Mouse (Mus musculus) liver, embryonic 12.5 days (tissue): ENCODE measurements around the gene Ctxn1. TPM values are rescaled to one million over a fixed set of nuclear protein-coding genes. Genes with fewer than 3 reads are reported as not detected.
A peak's percentile ranks its signal among the peaks of the same experiment; 100 is the strongest.
"Not testable (repeated sequence)": the region's sequence is repeated elsewhere in the genome, so short reads cannot be mapped to it uniquely, and the experiment has no call there.

Experiments
- ATAC-seq: fragments of 200-750 bp; cut with Nextera tagmentation; 2 replicates; pipeline ENCODE4 v1.8.0; 2017; ENCODE audit warnings: moderate number of reproducible peaks, mild to moderate bottlenecking, moderate library complexity
- H3K27ac ChIP-seq: fragments of 300-500 bp; sonication (generic); 2 replicates; pipeline ENCODE4 v1.5.1; 2016; ENCODE audit warnings: mild to moderate bottlenecking
- H3K27me3 ChIP-seq: fragments of 300-500 bp; sonication (generic); replicated peaks from 2 replicates; pipeline ENCODE4 v1.6.1; 2016; ENCODE audit warnings: mild to moderate bottlenecking, moderate library complexity
- H3K36me3 ChIP-seq: fragments of 300-500 bp; sonication (generic); 2 replicates; pipeline ENCODE4 v1.6.1; 2016; ENCODE audit warnings: mild to moderate bottlenecking, moderate library complexity
- H3K4me1 ChIP-seq: fragments of 300-500 bp; sonication (generic); 2 replicates; pipeline ENCODE4 v1.6.1; 2016
- H3K4me2 ChIP-seq: fragments of 300-500 bp; sonication (generic); 2 replicates; pipeline ENCODE4 v1.6.1; 2016; ENCODE audit warnings: mild to moderate bottlenecking, moderate library complexity
- H3K4me3 ChIP-seq: fragments of 300-500 bp; sonication (generic); 2 replicates; pipeline ENCODE4 v1.5.1; 2016; ENCODE audit warnings: mild to moderate bottlenecking, moderate library complexity
- H3K9ac ChIP-seq: fragments of 300-500 bp; sonication (generic); 2 replicates; pipeline ENCODE4 v1.6.1; 2016; ENCODE audit warnings: mild to moderate bottlenecking, moderate library complexity
- H3K9me3 ChIP-seq: fragments of 300-500 bp; sonication (generic); replicated peaks from 2 replicates; pipeline ENCODE4 v1.6.1; 2016; ENCODE audit warnings: mild to moderate bottlenecking, moderate library complexity
- whole genome bisulfite sequencing: fragments of 180-500 bp; shearing (Covaris S2); methylation state at CpG from one replicate; pipeline ENCODE4 v1.1.7; 2016; ENCODE audit not compliant: insufficient replicate concordance; 5-methylcytosine and 5-hydroxymethylcytosine counted together
- polyA plus RNA-seq: library from polyadenylated mRNA; unstranded; fragments of >200 nt; fragmentation: Nextera tagmentation; extraction: Ambion mirVana; gene quantifications from 2 replicates; pipeline ENCODE4 v1.2.1, GENCODE M21; 2016

Ctxn1 gene
- polyA plus RNA-seq, 1 experiment from 2014 or later: 5.5 TPM

- Histone ChIP-seq H3K9me3 (no peaks in the 10 kb centered on the region), H3K36me3 (peaks cover 76% of the 10 kb centered on the region), H3K4me1 (peaks cover 22% of the 10 kb centered on the region), H3K4me3 (no peak overlapping the region), H3K27me3 (no peaks in the 10 kb centered on the region), H3K9ac (0 out of 2 replicates have a peak overlapping the region, but pooled peaks have one; percentile 19), H3K4me2 (peak overlapping the region; percentile 99), H3K27ac (peak overlapping the region; percentile 75; the same call in 1 of the 2 replicates)
- no peak for ATAC-seq
- 82% methylated on average over 4 of the region's 4 CpGs for WGBS
Measured at GRCm38 (mm10) chr8:4259805-4260170, 714 bp upstream of the Ctxn1 start.

GRCm38 (mm10) chr8:4258678-4259077 is 396 bp downstream of the Ctxn1 start:
- peak overlapping the region; percentile 64 for H3K4me3 ChIP-seq
- peaks cover 30% of the 10 kb centered on the region for H3K4me1 ChIP-seq
- peak overlapping the region; percentile 70 for H3K9ac ChIP-seq
- H3K36me3 ChIP-seq: peaks cover 72% of the 10 kb centered on the region
- no peaks in the 10 kb centered on the region for H3K9me3 ChIP-seq
- H3K27me3 ChIP-seq: no peaks in the 10 kb centered on the region
- peak overlapping the region; percentile 64 for H3K27ac ChIP-seq
- 1% methylated on average over 31 of the region's 32 CpGs for WGBS
- peak; percentile 64 for ATAC-seq
- H3K4me2 ChIP-seq: peak overlapping the region; percentile 99

GRCm38 (mm10) chr8:4258233-4258632 is 841 bp downstream of the Ctxn1 start:
- no peak overlapping the region for H3K27ac ChIP-seq

GRCm38 (mm10) chr8:4257350-4257749 is 1.7 kb downstream of the Ctxn1 start:
- Histone ChIP-seq H3K36me3 (peaks cover 59% of the 10 kb centered on the region), H3K9me3 (no peaks in the 10 kb centered on the region), H3K9ac (no peak overlapping the region), H3K4me2 (no peak overlapping the region), H3K27me3 (no peaks in the 10 kb centered on the region), H3K27ac (no peak overlapping the region), H3K4me3 (no peak overlapping the region), H3K4me1 (peaks cover 38% of the 10 kb centered on the region)
- 86% methylated on average over 4 of the region's 4 CpGs for WGBS
- no peak for ATAC-seq

More at GRCm38 (mm10) chr8:4258233-4258632, 841 bp downstream of the Ctxn1 start:
- 3% methylated on average over 35 of the region's 35 CpGs for WGBS
- peaks cover 67% of the 10 kb centered on the region for H3K36me3 ChIP-seq
- peak overlapping the region; percentile 64 for H3K4me3 ChIP-seq
- peak overlapping the region; percentile 99 for H3K4me2 ChIP-seq
- peak overlapping the region; percentile 70 for H3K9ac ChIP-seq
- H3K9me3 ChIP-seq: no peaks in the 10 kb centered on the region
- peaks cover 33% of the 10 kb centered on the region for H3K4me1 ChIP-seq
- peak; percentile 50 for ATAC-seq
- no peaks in the 10 kb centered on the region for H3K27me3 ChIP-seq

- peaks cover 42% of the 10 kb centered on the region for H3K4me1 ChIP-seq
- no peak overlapping the region for H3K4me3 ChIP-seq
- no peak for ATAC-seq
- H3K4me2 ChIP-seq: no peak overlapping the region
- no peaks in the 10 kb centered on the region for H3K27me3 ChIP-seq
- 61% methylated on average over 4 of the region's 4 CpGs for WGBS
- peaks cover 54% of the 10 kb centered on the region for H3K36me3 ChIP-seq
- no peak overlapping the region for H3K9ac ChIP-seq
- no peaks in the 10 kb centered on the region for H3K9me3 ChIP-seq
- no peak overlapping the region for H3K27ac ChIP-seq
Measured at GRCm38 (mm10) chr8:4256911-4257310, 2.2 kb downstream of the Ctxn1 start.

GRCm38 (mm10) chr8:4255471-4255870 is 3.6 kb downstream of the Ctxn1 start:
- not testable (repeated sequence) for H3K27me3 ChIP-seq, H3K4me3 ChIP-seq, H3K9ac ChIP-seq, ATAC-seq, H3K27ac ChIP-seq, H3K4me2 ChIP-seq, H3K9me3 ChIP-seq
- peaks cover 40% of the 10 kb centered on the region for H3K36me3 ChIP-seq
- peaks cover 46% of the 10 kb centered on the region for H3K4me1 ChIP-seq
- WGBS: 76% methylated on average over 7 of the region's 7 CpGs

- peak overlapping the region; percentile 86 for H3K4me3 ChIP-seq
- H3K4me1 ChIP-seq: peaks cover 48% of the 10 kb centered on the region
- H3K9ac ChIP-seq: peak overlapping the region; percentile 89
- no peaks in the 10 kb centered on the region for H3K9me3 ChIP-seq
- 64% methylated on average over 6 of the region's 6 CpGs for WGBS
- 0 out of 2 replicates have a peak overlapping the region, but pooled peaks have one; percentile 21 for H3K27ac ChIP-seq
- no peak for ATAC-seq
- peaks cover 37% of the 10 kb centered on the region for H3K36me3 ChIP-seq
- peak overlapping the region; percentile 96 for H3K4me2 ChIP-seq
- H3K27me3 ChIP-seq: no peaks in the 10 kb centered on the region
Measured at GRCm38 (mm10) chr8:4254001-4254400, 5.1 kb downstream of the Ctxn1 start.

GRCm38 (mm10) chr8:4252934-4253841 is 5.9 kb downstream of the Ctxn1 start, which contains the start of gene Snapc2:
Gene Snapc2 (plus strand): TSS chr8:4253080.
- peaks cover 42% of the 10 kb centered on the region for H3K36me3 ChIP-seq
- peak within 1 kb of the TSS; percentile 86 for H3K4me3 ChIP-seq
- peaks cover 48% of the 10 kb centered on the region for H3K4me1 ChIP-seq
- WGBS: 1% methylated on average over 69 of the region's 69 CpGs
- ATAC-seq: peak; percentile 92
- H3K27me3 ChIP-seq: no peaks in the 10 kb centered on the region
- H3K27ac ChIP-seq: peak within 1 kb of the TSS; percentile 86
- H3K4me2 ChIP-seq: peak within 1 kb of the TSS; percentile 96
- H3K9ac ChIP-seq: peak within 1 kb of the TSS; percentile 89
- H3K9me3 ChIP-seq: no peaks in the 10 kb centered on the region

GRCm38 (mm10) chr8:4252116-4252760 is 6.8 kb downstream of the Ctxn1 start:
- H3K4me3 ChIP-seq: peak overlapping the region; percentile 86
- H3K4me1 ChIP-seq: peaks cover 47% of the 10 kb centered on the region
- no peaks in the 10 kb centered on the region for H3K9me3 ChIP-seq
- peaks cover 51% of the 10 kb centered on the region for H3K36me3 ChIP-seq
- ATAC-seq: no peak
- peak overlapping the region; percentile 89; the same call in 1 of the 2 replicates for H3K9ac ChIP-seq
- H3K27me3 ChIP-seq: no peaks in the 10 kb centered on the region
- peak overlapping the region; percentile 96 for H3K4me2 ChIP-seq
- peak overlapping the region; percentile 72 for H3K27ac ChIP-seq
- 34% methylated on average over 8 of the region's 8 CpGs for WGBS

GRCm38 (mm10) chr8:4250306-4250970 is 8.6 kb downstream of the Ctxn1 start:
- ATAC-seq: peak; percentile 31; the same call in 1 of the 2 replicates
- Histone ChIP-seq H3K9me3 (no peaks in the 10 kb centered on the region), H3K27me3 (no peaks in the 10 kb centered on the region), H3K4me2 (0 out of 2 replicates have a peak overlapping the region, but pooled peaks have one; percentile 3), H3K4me3 (no peak overlapping the region), H3K36me3 (peaks cover 53% of the 10 kb centered on the region), H3K9ac (no peak overlapping the region), H3K4me1 (peaks cover 49% of the 10 kb centered on the region), H3K27ac (no peak overlapping the region)
- 34% methylated on average over 26 of the region's 26 CpGs for WGBS

GRCm38 (mm10) chr8:4249213-4249612 is 9.9 kb downstream of the Ctxn1 start:
- no peak for ATAC-seq
- Histone ChIP-seq H3K4me2 (no peak overlapping the region), H3K27me3 (no peaks in the 10 kb centered on the region), H3K9ac (no peak overlapping the region), H3K4me3 (no peak overlapping the region), H3K36me3 (peaks cover 53% of the 10 kb centered on the region), H3K27ac (no peak overlapping the region), H3K9me3 (no peaks in the 10 kb centered on the region), H3K4me1 (peaks cover 46% of the 10 kb centered on the region)
- WGBS: 37% methylated on average over 29 of the region's 29 CpGs
